Mouse (Mus musculus): Measurements from ENCODE around the gene Fzd9. TPM values are rescaled to one million over a fixed set of nuclear protein-coding genes. Genes with fewer than 3 reads are reported as not detected.

Gene Fzd9
- 1 to 10 TPM; 6.2 to 7.3 TPM for total RNA-seq (2021)

DNA sequence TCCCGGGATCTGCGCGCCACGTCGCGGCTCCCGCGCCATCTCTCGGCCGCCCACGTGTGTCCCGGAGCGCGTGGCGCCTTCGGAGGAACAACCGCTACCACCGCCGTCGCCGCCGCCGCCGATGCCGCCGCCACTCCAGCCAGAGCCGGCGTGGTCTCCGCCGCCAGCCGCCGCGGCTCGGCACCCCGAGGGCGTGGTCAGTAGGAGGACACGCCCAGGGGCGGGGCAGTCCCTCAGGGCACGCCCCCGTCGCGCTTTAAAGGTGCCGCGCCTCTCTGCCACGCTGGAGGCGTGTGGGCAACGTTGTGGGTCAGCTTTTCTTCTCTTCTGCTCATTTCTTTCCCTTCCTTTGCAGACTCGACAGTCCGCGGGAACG is at the start of gene Fzd9:
Fzd9 (minus strand) TSS at position 152 of the 376 bp plus-strand sequence.
- DNase-seq (ENCODE audit: extremely low spot score in 1 of 2, low spot score in 1 of 2): peak; percentile 75 to 77

DNA sequence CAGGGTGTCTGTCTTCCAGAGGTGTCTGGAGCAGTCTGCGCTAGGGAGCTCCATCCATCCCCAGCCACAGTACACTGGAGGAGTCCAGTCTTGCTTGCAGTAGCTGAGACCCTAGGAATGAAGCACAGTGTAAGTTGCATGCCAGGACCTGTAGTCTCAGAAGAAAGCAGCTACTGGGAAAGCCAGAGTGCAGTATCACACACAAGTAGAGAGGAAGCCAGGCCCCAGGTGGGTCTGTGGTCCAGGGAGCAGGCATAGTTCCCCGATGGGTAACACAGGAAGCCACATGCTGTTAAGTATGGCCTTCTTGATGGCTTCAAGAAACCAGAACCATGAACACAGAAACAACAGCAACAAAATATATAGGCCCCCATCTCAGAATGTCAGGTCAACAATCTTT is 41.0 kb upstream of the Fzd9 start:
- no peak for DNase-seq (ENCODE audit: extremely low spot score in 1 of 2, low spot score in 1 of 2)

DNA sequence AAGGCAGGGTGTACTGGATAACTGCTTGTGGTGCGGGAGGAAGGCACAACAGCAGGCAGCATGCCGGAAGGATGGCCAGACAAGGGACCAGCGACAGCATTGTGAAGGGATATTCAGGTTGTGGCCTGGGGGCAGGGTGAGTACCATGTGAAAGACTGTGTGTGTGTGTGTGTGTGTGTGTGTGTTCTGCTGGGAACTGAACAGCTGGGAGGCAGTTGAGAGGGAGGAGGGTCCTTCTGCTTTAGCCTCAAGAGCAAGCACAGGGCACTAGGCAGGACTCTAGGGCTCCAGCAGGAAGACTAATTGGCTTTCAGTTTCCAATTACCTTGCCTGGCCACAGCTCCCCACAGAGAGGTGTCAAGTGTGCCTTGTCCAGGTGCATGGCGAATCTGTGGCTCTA is 40.2 kb upstream of the Fzd9 start:
- DNase-seq (ENCODE audit: extremely low spot score in 1 of 2, low spot score in 1 of 2): no peak

DNA sequence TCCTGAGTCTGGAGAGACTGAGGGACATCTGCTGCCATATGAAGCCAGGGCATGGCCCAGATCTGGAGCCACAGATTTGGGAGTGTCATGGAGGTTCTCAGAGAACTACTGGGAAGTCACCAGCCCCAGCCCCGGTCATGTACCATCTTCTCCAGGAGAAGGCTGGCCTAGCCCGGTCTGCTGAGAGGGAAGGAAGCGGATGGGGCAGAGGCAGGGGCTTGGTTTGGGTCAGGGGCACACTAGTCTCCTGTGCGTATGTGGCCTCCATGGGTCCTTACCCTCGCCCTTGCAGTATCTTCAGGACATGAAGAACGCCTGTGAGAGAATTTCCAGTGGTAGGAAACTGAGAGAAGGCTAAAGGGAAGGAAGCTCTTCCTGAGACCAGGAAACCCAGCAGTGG is 39.7 kb upstream of the Fzd9 start:
- DNase-seq (ENCODE audit: extremely low spot score in 1 of 2, low spot score in 1 of 2): no peak

DNA sequence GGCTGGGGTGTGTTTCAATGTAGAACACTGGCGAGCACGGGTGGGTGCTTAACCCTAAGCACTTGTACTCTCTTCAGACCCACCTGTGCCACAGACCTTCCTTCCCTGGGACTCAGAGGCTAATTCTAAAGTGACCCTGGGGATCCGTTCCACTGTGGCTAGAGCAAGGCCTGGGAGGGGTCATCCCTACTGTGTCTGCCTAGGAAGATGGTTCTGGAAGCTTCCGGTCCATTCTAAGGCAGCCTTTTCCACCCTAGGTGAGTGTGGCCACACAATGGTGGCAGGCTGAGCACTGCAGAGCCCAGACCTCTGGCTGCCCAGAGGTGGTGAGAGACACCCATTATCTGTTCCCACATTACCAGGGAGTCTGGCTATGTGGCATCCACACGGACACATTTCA is 35.9 kb upstream of the Fzd9 start:
- no peak for DNase-seq (ENCODE audit: extremely low spot score in 1 of 2, low spot score in 1 of 2)

DNA sequence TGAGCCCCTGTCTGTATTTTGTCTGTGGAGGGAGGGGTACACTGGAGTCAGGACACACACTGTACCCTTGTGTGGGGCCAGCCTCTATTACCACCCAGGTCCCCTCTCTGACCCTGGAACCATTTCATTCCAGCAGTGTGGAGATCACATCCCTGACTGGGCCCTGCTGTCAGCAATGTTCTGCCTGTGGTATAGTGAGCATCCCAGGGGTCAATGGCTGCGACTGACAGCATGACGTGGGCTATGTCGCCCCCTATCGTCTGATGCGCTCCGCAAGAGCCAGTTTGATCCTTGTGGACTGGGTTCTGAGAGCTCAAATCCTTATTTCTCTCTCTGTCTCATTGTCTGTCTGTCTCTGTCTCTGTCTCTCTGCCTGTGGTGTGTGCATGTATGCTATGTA is 35.2 kb upstream of the Fzd9 start:
- peak; percentile 71 to 88 for DNase-seq (ENCODE audit: extremely low spot score in 1 of 2, low spot score in 1 of 2)

DNA sequence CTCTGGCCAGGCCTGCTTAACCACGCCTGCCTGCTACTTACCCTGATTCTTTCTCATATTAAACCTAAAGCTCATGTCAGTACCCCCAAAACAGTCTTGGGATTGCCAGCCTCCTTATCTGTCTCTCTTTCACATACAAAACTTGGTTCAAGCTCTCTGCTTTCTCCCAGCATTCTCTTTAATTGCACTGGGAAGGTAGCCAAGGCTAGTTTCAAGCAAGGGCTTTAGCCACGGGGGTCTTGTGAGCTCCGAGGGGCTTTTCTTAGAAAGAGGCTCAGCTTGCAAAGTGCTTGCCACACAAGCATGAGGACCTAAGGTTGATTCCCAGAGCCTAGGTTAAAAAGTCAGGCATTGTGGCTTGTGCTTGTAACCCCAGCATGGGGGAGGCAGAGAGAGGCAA is 34.2 kb upstream of the Fzd9 start:
- DNase-seq (ENCODE audit: extremely low spot score in 1 of 2, low spot score in 1 of 2): no peak

DNA sequence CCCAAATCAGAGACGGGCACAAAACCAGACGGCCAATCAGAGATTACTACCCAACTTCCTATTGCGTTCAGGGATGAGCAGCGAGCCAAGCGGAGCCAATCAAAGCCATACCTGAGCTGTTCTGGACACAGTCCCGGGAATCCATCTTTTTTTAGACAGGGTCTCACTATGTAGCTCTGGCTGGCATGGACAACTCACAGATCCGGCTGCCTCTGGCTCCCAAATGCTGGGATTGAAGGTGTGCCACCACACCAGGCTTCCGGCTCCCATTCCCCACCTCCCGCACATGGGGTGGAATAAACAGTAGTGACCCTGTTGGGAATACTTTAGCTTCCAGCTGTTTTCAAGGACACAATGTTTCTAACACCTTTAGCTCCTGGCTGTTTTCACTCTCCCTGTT is 29.2 kb upstream of the Fzd9 start:
- no peak for DNase-seq (ENCODE audit: extremely low spot score in 1 of 2, low spot score in 1 of 2)

DNA sequence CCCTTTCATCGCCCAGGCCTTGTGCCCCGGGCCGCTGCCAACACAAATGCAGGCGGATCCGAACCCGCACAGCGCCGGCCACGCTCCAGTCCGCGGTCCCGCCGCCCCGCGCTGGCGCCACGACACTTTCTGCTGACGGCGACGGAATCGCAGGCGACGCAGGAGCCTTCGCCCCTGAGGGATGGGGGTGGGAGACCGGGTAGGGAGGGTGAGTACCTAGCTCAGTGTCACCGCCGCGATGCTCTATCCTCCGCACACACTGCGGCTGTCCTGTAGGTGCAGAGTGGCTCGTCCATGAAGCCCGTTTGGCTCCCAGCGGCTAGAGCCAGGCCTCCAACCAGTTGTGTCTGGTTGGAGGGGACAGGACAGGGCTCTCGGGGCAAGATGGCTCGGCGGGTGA is 25.6 kb upstream of the Fzd9 start:
- no peak for DNase-seq (ENCODE audit: extremely low spot score in 1 of 2, low spot score in 1 of 2)

DNA sequence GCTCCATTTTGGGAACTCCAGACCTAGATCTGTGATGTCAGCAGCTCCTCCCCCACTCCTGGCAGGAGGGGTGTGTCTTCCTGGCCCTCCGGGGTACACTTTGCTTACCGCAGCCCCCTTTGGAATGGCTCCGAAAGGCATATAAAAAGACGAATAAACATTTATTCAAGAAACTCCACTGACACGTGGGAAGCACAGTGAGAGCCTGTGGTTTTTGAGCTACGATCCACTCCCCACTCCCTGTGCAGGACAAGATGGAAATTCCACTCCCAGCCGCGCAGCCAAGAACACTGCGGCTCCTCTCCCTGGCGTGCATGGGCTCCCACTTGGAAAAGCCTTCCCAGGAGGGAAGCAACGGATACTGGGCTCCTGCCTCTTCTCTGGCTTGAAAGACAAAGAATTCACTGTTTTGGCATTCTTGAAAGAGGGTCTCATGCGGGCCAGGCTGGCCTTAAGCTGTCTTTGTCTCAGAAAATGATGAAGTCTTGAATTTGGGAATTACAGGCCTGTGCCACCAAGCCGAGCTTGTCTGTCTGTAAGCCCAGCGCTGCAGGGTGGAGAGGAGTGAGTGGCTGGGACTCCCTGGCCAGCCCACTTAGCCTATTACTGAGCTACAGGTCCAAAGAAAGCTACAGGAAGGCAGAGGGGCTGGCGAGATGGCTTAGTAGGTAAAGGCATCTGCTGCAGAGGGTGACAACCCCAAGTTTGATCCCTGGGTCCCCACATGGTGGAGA is 23.8 kb upstream of the Fzd9 start:
- DNase-seq (ENCODE audit: extremely low spot score in 1 of 2, low spot score in 1 of 2): no peak

DNA sequence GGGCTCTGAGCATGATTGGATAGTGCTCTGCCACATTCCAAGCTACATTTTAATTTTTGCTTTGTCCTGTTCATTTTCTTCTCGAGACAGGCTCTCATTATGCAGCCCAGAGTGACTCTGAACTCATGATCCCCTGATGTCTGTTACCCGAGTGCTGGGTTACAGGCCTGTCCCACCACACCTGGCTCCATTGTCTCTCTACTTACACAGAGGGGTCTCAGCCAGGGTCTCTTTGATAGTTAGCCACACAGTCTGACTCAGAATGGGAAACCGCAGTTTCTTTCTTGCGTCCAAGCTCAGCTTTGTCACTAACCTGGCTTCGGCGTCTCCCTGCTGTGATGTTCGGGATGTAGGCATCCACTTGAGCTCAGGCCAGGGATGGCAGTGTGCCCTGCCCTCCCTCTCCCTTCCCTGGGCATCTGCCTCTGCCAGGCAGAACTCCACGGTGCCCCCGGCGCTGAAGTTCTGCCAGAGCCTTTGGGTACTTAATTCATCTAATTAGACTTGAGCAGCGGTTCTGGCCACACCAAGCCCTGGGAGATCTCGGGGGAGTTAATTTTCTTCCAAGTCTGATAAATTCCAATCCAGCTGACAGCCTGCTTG is 20.6 kb upstream of the Fzd9 start:
- DNase-seq (ENCODE audit: extremely low spot score in 1 of 2, low spot score in 1 of 2): peak in 1 of 2 experiments; percentile 53

DNA sequence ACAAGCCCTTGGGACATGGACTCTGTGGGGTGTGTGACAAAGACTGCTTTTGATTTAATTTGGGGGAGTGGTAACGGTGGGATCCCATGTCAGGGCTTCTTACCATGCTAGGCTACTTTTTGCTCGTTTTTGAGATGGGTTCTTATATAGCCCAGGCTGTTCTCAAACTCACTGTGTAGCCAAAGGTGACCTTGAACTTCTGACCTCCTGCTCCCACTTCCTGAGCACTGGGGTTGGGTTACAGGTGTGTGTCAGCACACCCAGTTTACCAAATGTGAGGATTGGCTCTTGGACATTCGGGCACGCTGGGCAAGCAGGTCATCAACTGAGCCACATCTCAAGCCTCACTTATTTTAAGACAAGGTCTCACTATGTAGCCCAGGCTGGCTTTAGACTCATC is 19.3 kb upstream of the Fzd9 start:
- DNase-seq (ENCODE audit: extremely low spot score in 1 of 2, low spot score in 1 of 2): no peak

DNA sequence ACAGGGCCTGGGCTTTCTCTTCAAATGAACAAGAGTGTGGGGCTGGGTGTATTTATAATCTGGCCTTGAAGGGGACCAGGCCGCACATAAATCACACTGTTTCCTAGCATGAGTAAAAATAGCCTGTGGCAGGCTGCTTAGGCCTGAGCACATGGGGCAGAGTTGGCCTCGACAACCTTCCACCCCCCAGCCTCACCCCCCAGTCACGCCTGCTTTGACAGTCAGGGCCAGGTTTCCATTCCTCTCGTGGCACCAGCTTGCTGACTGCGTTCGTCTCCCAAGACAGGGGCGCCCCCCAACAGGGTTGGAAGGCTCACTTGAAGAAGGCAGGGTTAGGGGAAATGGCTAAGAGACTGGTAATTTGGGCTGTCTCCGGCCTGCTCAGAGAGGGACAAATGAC is 18.4 kb upstream of the Fzd9 start:
- no peak for DNase-seq (ENCODE audit: extremely low spot score in 1 of 2, low spot score in 1 of 2)

DNA sequence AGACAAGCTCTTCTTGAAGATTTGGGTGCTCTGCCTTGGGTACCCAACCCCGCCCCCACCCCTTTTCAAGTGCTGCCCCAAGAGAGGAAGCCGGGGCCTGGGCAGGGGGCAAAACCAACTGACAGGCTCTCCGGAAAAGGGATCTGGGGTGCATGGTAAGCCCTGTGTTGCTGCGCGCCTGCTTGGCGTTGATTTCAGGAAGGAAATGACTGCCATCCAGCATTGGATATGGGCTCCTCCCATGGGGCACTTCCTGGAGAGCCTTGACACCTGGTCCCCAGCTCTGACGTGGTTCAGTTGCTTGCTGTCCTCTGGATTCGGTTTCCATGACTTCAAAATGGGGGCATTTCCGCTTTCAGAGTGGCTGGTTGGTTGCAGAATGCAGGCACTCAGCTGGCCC is 13.5 kb upstream of the Fzd9 start:
- DNase-seq (ENCODE audit: extremely low spot score in 1 of 2, low spot score in 1 of 2): no peak

DNA sequence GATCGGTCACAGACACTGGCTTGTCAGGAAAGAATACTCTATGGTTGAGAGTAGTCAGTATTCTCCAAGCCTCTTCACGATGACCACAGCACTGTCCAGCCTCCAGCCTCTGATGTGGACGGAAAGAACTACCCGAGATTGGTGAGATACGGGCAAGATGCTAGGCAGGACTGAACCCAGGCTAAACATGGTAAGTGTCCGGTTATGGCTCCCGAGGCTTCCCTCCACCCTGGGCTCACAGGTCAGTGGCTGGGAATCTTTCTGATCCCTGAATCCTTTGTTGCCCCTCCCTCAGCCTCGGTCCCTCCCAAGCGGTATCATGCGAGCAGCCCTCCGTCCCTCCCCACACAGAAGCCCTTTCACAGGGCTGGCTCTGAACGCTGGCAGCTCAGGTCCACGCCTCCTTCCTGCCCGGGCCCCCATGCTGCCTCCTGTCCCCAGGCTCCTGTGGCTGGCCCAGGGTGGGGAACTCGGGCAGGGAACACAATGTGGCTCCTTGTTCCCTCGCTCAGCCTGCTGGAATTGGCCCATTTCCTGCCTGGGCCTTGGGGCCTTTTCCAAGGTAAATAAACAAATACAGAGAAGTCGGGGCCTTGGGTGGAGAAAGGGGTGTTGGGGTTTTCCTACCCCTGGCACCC is 13.0 kb upstream of the Fzd9 start:
- no peak for DNase-seq (ENCODE audit: extremely low spot score in 1 of 2, low spot score in 1 of 2)

DNA sequence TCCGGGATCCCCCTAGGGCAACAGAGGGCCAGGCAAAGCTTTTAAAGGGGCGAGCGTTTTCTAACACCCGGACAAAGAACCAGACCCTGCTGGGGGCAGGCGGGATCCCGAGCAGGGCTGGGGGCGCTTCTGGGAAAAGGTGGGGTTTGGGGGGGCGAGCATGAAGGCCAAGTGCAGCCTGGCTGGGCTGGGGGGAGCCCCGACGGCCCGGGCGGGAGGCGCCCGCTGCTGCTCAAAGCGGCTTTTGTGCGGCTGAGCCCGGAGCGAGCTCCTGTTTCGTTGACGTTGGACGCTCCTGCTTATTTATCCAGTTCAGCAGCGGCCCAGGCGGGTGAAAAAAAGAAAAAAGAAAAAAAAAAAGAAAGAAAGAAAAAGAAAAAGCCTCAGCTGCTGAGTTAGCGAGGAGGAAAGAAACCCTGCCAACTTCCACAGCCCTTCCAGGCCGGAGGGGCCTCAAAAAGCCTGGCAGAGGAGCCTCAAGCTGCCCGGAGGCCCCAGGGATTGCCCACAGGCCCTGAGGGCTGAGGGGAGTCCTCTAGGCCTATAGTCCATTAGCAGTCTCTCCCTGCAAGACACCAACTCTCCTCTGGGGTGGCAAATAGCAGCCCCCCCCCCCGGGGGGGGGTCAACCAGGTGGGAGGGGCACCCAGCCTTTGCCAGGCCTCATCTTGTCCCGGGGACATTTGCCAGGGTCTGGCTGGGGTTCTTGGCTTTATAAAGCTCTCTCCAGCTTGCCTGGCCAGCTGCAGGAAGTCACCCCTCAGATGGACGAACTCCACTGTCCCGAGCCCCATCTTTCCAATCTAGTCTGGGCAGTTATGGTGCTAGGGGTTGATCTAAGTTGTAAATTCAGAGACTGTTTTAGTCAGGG is 7.5 kb upstream of the Fzd9 start:
- no peak for DNase-seq (ENCODE audit: extremely low spot score in 1 of 2, low spot score in 1 of 2)

DNA sequence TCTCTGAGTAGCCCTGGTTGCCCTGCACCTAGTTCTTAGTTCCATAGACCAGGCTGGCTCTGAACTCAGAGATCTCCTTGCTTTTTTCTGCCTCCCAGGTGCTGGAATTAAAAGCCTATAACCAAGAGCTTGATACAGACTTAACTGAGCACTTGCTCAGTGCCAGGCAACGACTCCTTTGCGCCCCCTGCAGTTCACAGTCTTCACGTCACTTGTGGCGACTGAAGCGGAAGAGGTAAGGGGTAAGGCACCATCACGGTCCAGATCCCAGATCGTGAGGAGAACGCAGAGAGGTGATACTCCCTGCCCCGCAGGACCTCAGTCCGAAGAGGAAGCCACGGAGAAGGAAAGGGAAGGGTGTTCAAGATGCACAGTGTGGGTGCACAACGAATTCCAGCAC is 6.5 kb upstream of the Fzd9 start:
- no peak for DNase-seq (ENCODE audit: extremely low spot score in 1 of 2, low spot score in 1 of 2)

DNA sequence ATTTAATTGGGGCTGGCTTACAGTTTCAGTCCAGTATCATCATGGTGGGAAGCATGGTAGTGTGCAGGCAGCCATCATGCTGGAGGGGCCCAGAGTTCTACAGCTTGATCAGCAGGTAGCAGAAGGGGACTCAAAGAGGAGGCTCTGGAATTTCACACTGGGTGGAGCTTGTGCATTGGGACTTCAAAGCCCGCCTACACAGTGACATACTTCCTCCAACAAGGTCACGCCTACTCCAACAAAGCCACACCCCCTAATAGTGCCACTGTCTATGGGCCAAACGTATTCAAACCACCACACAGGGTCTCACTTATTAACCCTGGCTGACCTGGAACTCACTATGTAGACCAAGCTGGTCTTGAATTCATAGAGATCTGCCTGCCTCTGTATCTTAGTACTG is 5.1 kb upstream of the Fzd9 start:
- DNase-seq (ENCODE audit: extremely low spot score in 1 of 2, low spot score in 1 of 2): no peak

DNA sequence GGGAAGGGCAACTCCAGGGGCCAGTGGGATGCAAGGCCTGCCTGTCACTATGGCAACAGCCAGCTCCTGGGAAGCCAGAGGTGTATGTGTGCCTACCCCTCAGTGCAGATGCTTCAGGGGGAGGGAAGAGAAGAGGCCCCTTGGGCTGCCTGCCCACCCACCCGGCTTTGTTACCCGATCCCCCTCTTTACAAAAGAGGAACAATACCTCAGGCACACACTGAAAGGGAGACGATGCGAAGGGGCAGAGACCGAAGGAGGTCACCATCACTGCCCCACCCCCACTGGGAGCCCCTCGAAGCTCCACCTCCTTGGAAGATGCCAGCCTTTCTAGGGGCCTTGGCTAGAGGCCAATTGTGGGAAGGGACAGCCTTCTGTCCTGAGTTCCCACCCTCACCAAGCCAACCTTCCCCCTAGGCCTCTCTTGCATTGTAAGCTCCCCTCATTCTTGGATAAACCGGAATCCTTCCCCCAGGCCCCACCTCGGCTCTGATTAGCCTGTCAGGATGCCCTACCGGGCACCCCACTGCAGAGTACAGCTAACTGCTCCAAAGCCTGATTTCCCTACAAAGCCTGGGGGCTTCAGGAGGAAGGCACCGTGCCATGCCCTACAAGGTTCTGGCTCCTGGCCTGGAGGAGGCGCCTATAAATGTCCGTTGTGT is 2.8 kb upstream of the Fzd9 start:
- DNase-seq (ENCODE audit: extremely low spot score in 1 of 2, low spot score in 1 of 2): no peak

DNA sequence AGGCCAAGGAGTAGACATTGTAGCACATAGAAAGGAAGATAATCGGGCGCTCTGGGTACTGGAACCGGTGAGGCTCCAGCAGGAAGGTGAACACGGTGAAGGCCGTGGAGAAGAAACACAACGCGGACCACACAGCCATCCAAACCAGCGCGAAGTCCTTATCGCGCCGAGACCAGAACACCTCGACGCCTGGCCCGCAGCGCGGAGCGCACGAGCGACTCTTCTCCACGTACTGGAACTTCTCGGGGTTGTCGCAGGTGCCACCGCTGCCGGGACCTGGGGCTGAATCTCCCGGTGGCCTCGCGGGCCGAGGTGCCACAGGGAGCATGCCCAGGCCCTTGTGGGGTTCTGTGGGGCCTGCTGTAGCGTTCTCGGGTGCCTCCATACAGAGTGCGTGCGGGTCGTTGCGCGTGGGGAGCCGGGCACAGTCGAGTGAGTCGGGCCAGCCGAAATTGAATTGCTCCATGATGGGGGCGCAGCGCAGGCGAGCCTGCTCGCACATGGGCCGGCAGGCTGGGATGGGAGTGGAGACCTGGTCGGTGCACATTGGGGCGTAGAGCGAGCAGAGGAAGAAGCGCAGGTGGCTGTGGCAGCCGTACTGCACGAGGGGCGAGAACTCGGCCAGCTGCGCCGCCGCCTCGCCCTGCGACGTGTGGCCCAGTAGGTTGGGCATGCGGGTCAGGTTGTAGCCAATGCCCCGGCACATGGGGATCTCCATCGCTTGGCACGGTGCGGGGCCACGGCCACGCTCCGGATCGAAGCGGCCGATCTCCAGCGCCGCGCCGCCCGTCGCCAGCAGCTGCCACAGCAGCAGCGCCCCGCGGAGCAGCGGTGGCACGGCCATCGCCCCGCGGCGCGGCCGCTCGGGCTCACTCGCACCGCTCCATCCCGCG is 598 bp downstream of the Fzd9 start:
- no peak for DNase-seq (ENCODE audit: extremely low spot score in 1 of 2, low spot score in 1 of 2)
